18 mouse cellular contexts compared by ENCODE assay signal in the genomic region with DNA sequence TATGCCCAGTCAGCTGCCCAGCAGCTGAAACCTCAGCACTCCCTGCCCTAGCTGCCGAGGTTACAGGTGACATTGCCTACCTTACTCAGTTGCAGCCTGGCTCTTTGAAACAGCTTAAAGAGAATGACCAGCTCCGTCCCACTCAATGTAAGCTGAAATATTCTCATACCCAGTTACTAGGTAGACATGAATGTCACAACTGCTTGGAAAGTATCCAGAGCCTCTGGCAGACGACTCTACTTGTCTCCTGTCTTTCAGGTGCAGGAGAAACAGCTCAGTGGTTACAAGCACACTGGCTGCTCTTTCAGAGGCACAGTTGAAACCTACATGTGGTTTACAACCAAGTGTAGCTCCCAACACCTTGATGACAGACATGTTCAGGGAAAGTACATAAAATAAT.
"Had no signal": no experiment of that assay in that cellular context is flagged by ENCODE, and none has a peak within 500 bp of the region (broad histone marks: within the 10 kb centered on the region; RNA-seq: fewer than 3 reads in every experiment).

No protein-coding gene starts in this region.

- H3K4me3 ChIP-seq: midbrain, embryonic 10.5 days; midbrain, embryonic 12.5 days; myocyte; neural tube, embryonic 13.5 days; neural tube, embryonic 15.5 days; stomach, embryonic 15.5 days had no signal

- H3K4me1 ChIP-seq: midbrain, embryonic 10.5 days; midbrain, embryonic 12.5 days; neural tube, embryonic 13.5 days; neural tube, embryonic 15.5 days; stomach, embryonic 15.5 days had no signal

- ATAC-seq: midbrain, embryonic 16.5 days had no signal

- H3K4me2 ChIP-seq: lung, embryonic 14.5 days; midbrain, embryonic 12.5 days; neural tube, embryonic 13.5 days; neural tube, embryonic 15.5 days; stomach, embryonic 15.5 days had no signal

- H3K27ac ChIP-seq: midbrain, embryonic 10.5 days; midbrain, embryonic 12.5 days; neural tube, embryonic 13.5 days; neural tube, embryonic 15.5 days; stomach, embryonic 15.5 days had no signal

- H3K27me3 ChIP-seq: midbrain, embryonic 12.5 days; neural tube, embryonic 13.5 days; neural tube, embryonic 15.5 days; stomach, embryonic 15.5 days had no signal

- DNase-seq: lung, adult 18-20 months; lung, embryonic 14.5 days; lung, postnatal 10 days; lung, postnatal 4 days; midbrain, embryonic 14.5 days; retina, postnatal 1 day; right cerebral cortex, adult 18-20 months; right cerebral cortex, postnatal 14 days; thymus, adult 18-20 months; thymus, postnatal 14 days; thymus, postnatal 36 days had no signal

- H3K9ac ChIP-seq: lung, embryonic 14.5 days; midbrain, embryonic 12.5 days; neural tube, embryonic 13.5 days; neural tube, embryonic 15.5 days; stomach, embryonic 15.5 days had no signal

- H3K9me3 ChIP-seq: midbrain, embryonic 10.5 days; midbrain, embryonic 12.5 days; neural tube, embryonic 13.5 days; neural tube, embryonic 15.5 days; stomach, embryonic 15.5 days had no signal
